Mouse (Mus musculus) megakaryocyte, embryonic 14.5 days (primary cell): ENCODE results near the gene Hmg20a.

ENCODE experiments used
- FLI1 ChIP-seq: IDR thresholded peaks from 2 replicates; pipeline ENCODE4 v1.6.1; 2012; ENCODE audit warnings: low read length, inconsistent platforms, mixed read lengths
- GATA1 ChIP-seq: IDR thresholded peaks from 3 replicates; pipeline ENCODE4 v1.6.1; 2012; ENCODE audit warnings: mixed read lengths, low read length, inconsistent platforms, borderline replicate concordance

GRCm38 (mm10) chr9:56503621-56504500 lies 85.5 kb downstream of the Hmg20a start:
- TF ChIP-seq GATA1: no peak
- TF ChIP-seq FLI1: no peak
